Mouse (Mus musculus): Measurements from ENCODE around the gene 1700037H04Rik.
A peak's percentile ranks its signal among the peaks of the same experiment; 100 is the strongest.

Gene 1700037H04Rik

GRCm38 (mm10) chr2:131159938-131160581 is at the start of gene 1700037H04Rik:
1700037H04Rik (minus strand) TSS chr2:131160081.
- DNase-seq (ENCODE audit: extremely low read depth, low read depth), result peak; percentile 93

- DNase-seq (ENCODE audit: extremely low read depth, low read depth), result no peak
These were observed 49.4 kb upstream of the 1700037H04Rik start for GRCm38 (mm10) chr2:131209125-131209795.

GRCm38 (mm10) chr2:131208356-131208755 is 48.5 kb upstream of the 1700037H04Rik start:
- DNase-seq (ENCODE audit: extremely low read depth, low read depth), result no peak

GRCm38 (mm10) chr2:131206778-131207177 is 46.9 kb upstream of the 1700037H04Rik start, which contains the start of gene Ap5s1:
Ap5s1 (plus strand) TSS chr2:131207078.
- DNase-seq (ENCODE audit: extremely low read depth, low read depth), result no peak

GRCm38 (mm10) chr2:131205521-131206182 is 45.8 kb upstream of the 1700037H04Rik start:
- peak; percentile 93 for DNase-seq (ENCODE audit: extremely low read depth, low read depth)

- DNase-seq (ENCODE audit: extremely low read depth, low read depth), result no peak
These were observed 44.6 kb upstream of the 1700037H04Rik start for GRCm38 (mm10) chr2:131204410-131204981.

- DNase-seq (ENCODE audit: extremely low read depth, low read depth), result no peak
These were observed 44.0 kb upstream of the 1700037H04Rik start for GRCm38 (mm10) chr2:131203816-131204409.

GRCm38 (mm10) chr2:131201262-131201661 is 41.4 kb upstream of the 1700037H04Rik start:
- DNase-seq (ENCODE audit: extremely low read depth, low read depth), result no peak

GRCm38 (mm10) chr2:131200710-131201109 is 40.8 kb upstream of the 1700037H04Rik start:
- DNase-seq (ENCODE audit: extremely low read depth, low read depth), result no peak

GRCm38 (mm10) chr2:131196606-131197316 is 36.9 kb upstream of the 1700037H04Rik start:
- no peak for DNase-seq (ENCODE audit: extremely low read depth, low read depth)

- no peak for DNase-seq (ENCODE audit: extremely low read depth, low read depth)
These were observed 31.1 kb upstream of the 1700037H04Rik start for GRCm38 (mm10) chr2:131191005-131191390.

- no peak for DNase-seq (ENCODE audit: extremely low read depth, low read depth)
These were observed 30.6 kb upstream of the 1700037H04Rik start for GRCm38 (mm10) chr2:131190344-131191004.

GRCm38 (mm10) chr2:131189521-131190309 is 29.8 kb upstream of the 1700037H04Rik start:
- no peak for DNase-seq (ENCODE audit: extremely low read depth, low read depth)

- DNase-seq (ENCODE audit: extremely low read depth, low read depth), result no peak
These were observed 28.4 kb upstream of the 1700037H04Rik start for GRCm38 (mm10) chr2:131188311-131188710.

GRCm38 (mm10) chr2:131187602-131187922 is 27.7 kb upstream of the 1700037H04Rik start:
- DNase-seq (ENCODE audit: extremely low read depth, low read depth), result no peak

- DNase-seq (ENCODE audit: extremely low read depth, low read depth), result peak; percentile 79
These were observed 27.1 kb upstream of the 1700037H04Rik start, which contains the start of the genes Cdc25b and Spef1 for GRCm38 (mm10) chr2:131186771-131187601. Cdc25b (plus strand) TSS chr2:131186949. Spef1 (minus strand) TSS chr2:131187282.

- no peak for DNase-seq (ENCODE audit: extremely low read depth, low read depth)
These were observed 26.5 kb upstream of the 1700037H04Rik start for GRCm38 (mm10) chr2:131186343-131186742.

GRCm38 (mm10) chr2:131179990-131180587 is 20.2 kb upstream of the 1700037H04Rik start, which contains the start of gene Cenpb:
Cenpb (minus strand) TSS chr2:131180067.
- DNase-seq (ENCODE audit: extremely low read depth, low read depth), result peak; percentile 77

All from MEL-GATA-1-ER (cell line).